Mouse (Mus musculus) adrenal gland, adult 2 months (tissue): ENCODE results near the gene Gpatch3. TPM values are rescaled to one million over a fixed set of nuclear protein-coding genes. Genes with fewer than 3 reads are reported as not detected.

Experiments used
- DNase-seq: peaks from one replicate; pipeline ENCODE4 v3.0.0; 2021
- long read RNA-seq: library from polyadenylated mRNA; stranded (forward); transcript quantifications from one replicate; pipeline ENCODE4 v2.0.0, GENCODE M21; 2021
- polyA plus RNA-seq: library from polyadenylated mRNA; depleted of rRNA; stranded (reverse); fragments of >200 nt; gene quantifications from 2 replicates; pipeline ENCODE4 v1.2.3, GENCODE M21; 2012; rRNA removed
- total RNA-seq, 2 experiments: library from RNA; stranded (reverse); gene quantifications; 2 replicates each; pipeline ENCODE4 v1.2.3; 2021

Gene Gpatch3
- total RNA-seq (1 to 10 TPM; 6.0 to 7.5 TPM), polyA plus RNA-seq (8.5 and 13.1 TPM in 2 replicates)
- long read RNA-seq, partial matches to known transcripts: 4 of 11 reads
- long read RNA-seq, other reads (novel, unspliced or antisense): 3 of 11 reads

GRCm38 (mm10) chr4:133574070-133574842 lies at the start of gene Gpatch3:
Gpatch3 (plus strand) TSS chr4:133574745.
- peak; percentile 93 for DNase-seq

GRCm38 (mm10) chr4:133527788-133528187 lies 46.8 kb upstream of the Gpatch3 start:
- DNase-seq: no peak

- DNase-seq: no peak
Observed at GRCm38 (mm10) chr4:133532777-133533176, 41.8 kb upstream of the Gpatch3 start.

DNA sequence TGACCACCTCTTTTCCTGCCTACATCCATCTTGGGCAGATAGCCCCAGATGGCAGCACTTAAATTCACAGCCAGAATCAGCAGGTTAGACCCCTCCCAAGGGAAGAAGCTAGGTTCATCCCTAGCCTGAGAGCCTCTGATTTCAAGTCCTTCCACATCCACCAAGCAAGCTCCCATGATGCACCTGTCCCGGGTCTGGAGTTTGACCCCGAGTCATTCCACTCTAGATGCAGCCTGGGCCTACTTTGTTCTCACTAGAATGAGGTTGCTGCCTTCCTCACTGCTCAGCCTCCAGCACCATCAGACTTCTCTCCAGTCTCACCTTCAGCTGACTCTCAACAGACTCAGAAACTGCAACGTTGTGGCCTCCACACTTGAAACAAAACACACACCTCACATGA lies 38.5 kb upstream of the Gpatch3 start:
- no peak for DNase-seq

DNA sequence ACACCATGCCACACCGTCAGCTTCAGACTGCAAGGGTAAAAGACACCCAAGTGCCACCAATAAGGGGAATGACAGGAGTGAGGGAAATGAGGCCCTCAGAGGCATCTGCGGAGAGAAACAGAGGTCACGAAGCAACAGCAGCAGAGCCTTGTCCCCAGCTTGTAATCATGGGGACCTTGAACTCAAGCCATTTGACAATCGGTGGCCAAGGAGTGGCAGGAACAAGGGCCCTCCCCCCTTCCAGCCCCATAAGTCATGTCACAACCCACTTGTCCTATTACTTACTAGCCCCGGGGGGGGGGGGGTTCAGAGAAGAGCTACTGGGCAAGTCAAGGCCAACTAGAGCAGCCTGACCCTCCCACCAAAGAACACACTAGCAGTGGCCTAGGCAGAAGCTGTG lies 37.9 kb upstream of the Gpatch3 start:
- DNase-seq: peak; percentile 88

GRCm38 (mm10) chr4:133545272-133546231 lies 29.0 kb upstream of the Gpatch3 start, which contains the start of gene Nudc:
Nudc (minus strand) TSS chr4:133545996.
- peak; percentile 99 for DNase-seq

- peak; percentile 43 for DNase-seq
Observed at GRCm38 (mm10) chr4:133552029-133552428, 22.5 kb upstream of the Gpatch3 start.

DNA sequence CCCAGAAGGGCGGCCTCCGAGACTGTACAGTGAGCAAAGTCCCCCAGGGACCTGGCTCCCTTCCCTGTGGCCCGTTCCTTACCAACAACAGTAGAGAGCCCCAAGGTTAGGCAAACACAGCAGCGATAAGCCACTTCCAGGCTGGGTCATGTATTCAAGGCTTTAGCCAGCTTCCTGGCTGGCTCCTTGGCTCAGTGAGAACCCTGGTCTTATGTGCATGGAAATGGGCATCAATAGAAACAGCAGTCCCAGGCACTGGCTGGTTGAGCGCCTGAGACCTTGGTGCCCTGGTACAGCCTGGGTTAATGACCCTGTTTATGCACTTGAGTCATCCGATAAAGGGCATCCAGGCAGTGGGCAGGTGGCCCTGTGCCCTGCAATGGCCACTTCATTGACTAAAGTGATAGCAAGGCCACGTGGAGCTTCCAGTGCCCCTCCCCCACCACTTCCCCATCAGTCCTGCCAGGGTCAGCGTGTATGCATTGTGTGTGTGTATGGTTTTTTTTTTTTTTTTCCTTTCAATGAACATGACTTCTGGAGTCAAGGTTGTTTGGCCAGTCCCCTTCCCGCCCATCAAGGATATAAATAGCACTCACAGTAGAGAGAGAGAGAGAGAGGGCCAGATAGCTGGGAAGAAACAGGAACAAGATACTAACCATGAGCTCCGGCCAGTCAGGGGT lies 21.6 kb upstream of the Gpatch3 start, which contains the start of gene Nr0b2:
Gene Nr0b2 (plus strand): TSS at position 609 of the 680 bp plus-strand sequence.
- peak; percentile 92 for DNase-seq

DNA sequence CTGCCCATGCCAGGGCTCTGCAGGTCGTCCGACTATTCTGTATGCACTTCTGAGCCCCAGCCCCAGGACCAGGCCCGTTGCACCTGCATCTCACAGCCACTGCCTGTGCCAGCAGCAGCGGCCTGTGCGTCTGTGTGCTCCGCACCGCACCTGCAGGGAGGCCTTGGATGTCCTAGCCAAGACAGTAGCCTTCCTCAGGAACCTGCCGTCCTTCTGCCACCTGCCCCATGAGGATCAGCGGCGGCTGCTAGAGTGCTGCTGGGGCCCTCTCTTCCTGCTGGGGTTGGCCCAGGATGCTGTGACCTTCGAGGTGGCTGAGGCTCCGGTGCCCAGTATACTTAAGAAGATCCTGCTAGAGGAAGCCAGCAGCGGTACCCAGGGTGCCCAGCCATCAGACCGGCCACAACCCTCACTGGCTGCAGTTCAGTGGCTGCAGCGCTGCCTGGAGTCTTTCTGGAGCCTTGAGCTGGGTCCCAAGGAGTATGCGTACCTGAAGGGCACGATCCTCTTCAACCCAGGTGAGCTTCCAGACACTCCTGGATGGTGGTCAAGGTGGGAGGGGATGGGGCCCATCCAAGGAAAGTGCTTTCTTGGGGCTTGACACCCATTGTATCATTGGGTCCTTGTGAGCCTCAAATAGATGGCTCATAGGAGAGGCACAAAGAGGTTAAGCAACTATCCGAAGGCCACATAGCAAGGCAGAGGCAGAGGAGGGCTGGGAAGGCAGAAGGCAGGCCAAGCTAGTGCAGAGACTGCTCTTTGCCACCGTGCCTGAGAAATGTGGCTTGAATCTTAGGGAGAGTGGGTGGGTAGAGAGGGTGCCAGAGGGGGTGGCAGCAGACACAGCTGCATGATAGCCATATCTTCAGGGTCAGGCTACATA lies 20.9 kb upstream of the Gpatch3 start:
- DNase-seq: peak; percentile 69

GRCm38 (mm10) chr4:133557041-133557717 lies 17.4 kb upstream of the Gpatch3 start:
- peak; percentile 49 for DNase-seq

- DNase-seq: no peak
Observed at GRCm38 (mm10) chr4:133559846-133560245, 14.7 kb upstream of the Gpatch3 start.

DNA sequence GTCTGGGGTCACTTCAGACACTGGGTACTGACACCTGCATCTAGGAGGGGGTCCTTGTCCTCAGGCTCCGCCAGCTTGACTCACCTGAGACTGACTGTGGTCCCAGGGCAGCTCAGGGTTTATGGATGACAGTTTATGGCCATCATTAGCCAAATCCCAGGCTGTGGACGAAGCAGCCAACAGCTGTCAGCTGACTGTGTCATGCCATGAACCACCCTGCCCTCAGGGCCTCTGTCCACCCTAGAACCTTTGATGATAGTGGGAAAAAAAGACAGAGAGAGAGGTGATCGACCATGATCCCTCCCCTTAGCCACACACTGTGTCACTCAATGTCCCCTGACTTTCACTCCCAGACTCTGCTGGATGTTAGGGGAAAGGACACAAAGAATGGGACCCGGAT lies 12.9 kb upstream of the Gpatch3 start:
- no peak for DNase-seq

- DNase-seq: peak; percentile 93
Observed at GRCm38 (mm10) chr4:133563123-133563571, 11.4 kb upstream of the Gpatch3 start.

DNA sequence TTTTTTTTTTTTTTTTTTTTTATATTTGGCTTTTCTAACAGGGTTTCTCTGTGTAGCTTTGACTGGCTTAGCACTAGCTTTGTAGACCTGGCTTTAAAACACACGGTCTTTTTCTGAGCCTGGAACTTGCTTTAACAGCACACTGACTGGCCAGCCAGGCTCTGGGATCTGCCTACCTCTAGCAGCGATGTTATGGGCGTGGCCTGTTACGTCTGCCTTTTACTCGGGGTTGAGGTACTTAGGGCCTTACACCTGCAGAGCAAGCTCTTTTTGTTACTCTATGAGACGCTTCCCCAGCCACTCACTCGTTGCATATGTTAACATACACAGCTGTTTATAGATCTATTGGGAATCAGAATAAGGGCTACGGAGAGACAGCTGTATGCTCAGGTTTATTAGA lies 7.3 kb upstream of the Gpatch3 start:
- no peak for DNase-seq

DNA sequence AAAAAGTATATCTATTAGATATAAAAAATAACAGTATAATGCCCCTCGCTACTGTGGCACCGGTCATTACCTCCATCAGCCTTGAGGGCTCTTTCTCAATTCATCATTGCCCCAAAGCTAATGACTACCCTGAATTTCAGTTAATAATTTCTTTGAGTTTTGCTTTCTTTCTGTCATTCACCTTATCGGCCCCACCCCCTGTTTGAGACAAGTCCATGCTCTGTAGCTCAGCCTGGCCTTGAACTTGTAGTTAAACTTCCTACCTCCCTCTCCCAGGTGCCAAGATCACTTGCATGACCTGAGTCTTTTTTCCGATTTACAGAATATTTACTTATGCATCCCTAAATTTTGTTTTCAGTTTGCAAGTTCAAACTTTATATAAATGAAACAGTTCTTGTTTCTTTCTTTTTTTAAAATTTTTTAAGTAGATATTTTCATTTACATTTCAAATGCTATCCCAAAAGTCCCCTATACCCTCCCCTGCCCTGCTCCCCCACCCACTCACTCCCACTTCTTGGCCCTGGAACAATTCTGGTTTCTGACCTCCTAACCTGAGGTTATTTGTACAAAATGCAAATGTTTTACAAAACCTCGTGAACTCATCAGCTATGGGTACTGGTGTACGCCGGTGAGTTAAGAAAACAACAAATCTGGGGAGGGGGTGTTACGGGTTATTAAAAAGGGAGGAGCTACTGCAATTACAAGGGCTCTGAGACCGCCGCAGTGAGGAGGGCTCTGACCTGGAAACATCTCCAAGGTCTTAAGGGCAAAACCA lies 5.1 kb upstream of the Gpatch3 start:
- DNase-seq: no peak

- DNase-seq: peak; percentile 82
Observed at GRCm38 (mm10) chr4:133570066-133570466, 4.5 kb upstream of the Gpatch3 start.

DNA sequence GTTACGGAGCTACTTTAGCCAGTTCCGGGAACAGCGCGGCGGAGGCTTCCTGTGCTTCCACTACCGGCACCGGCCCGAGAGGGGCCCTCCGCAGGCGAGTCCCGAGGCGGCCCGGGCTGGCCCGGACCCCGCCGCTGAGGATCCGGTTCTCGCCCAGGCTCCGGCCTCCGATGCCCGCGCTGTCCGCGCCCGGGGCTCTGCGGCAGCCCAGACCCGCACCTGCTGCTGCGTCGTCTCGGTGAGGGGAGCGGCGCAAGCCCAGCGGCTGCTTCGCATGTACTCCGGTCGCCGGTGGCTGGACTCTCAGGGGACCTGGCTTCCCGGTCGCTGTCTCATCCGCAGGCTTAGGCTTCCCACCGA lies 278 bp downstream of the Gpatch3 start:
- no peak for DNase-seq

DNA sequence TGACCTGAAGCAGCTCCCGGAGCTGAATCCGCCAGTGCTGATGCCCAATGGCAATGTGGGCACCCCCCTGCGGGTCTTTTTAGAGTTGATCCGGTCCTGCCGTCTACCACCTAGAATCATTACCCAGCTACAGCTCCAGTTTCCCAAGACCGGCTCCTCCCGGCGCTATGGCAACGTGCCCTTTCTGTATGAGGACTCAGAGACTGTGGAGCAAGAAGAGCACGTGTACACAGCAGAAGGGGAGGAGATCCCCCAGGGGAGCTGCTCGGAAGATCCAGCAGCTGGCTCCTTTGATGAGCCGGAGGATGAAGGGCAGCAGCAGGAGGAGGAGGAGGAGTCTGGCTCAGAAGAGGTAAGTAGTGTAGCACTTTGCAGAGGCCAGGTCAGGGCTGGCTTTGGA lies 3.4 kb downstream of the Gpatch3 start:
- DNase-seq: no peak

GRCm38 (mm10) chr4:133583690-133584058 lies 9.1 kb downstream of the Gpatch3 start:
- DNase-seq: peak; percentile 30
